Mouse (Mus musculus): ENCODE measurements around the gene Gm20379. TPM values are rescaled to one million over a fixed set of nuclear protein-coding genes. Genes with fewer than 3 reads are reported as not detected.

Gm20379 gene
- 0.74 and 0.80 TPM in 2 replicates for polyA plus RNA-seq (2014; fragmentation: Nextera tagmentation; extraction: Ambion mirVana)

DNA sequence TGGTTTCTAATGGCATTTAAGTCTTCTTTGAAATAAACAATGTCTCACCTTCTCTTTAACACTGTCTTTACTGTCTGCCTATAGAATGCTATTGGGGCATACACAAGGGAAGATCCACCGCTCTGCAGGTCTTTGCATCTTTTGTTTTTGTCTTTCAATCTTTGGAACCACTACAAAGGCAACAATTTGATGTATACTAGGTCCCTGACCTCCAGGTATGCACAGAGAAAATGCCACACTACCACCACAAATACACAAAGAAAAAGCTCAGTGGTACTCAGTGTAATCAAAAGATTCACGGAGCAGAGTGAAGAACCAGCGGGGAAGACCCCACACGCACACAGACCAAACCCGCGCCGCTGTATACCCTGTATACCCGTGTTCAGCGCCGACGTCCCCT is at the start of gene Gm20379:
TSS of gene Gm20379 (plus strand) at position 301 of the 400 bp plus-strand sequence.
- WGBS = 98% methylated on average over 11 of the region's 11 CpGs
- Histone ChIP-seq H3K9me3 (ENCODE audit: control insufficient read depth, low read length) (no peaks in the 10 kb centered on the region), H3K4me3 (ENCODE audit: low read depth, low read length) (no peak within 1 kb of the TSS), H3K9ac (ENCODE audit: low read length) (no peak within 1 kb of the TSS), H3K27me3 (ENCODE audit: control insufficient read depth, insufficient read depth, low read length) (no peaks in the 10 kb centered on the region), H3K4me2 (no peak within 1 kb of the TSS), H3K27ac (ENCODE audit: low read depth, low read length) (no peak within 1 kb of the TSS), H3K36me3 (ENCODE audit: control insufficient read depth, insufficient read depth, low read length) (no peaks in the 10 kb centered on the region), H3K4me1 (ENCODE audit: control insufficient read depth, insufficient read depth, low read length) (no peaks in the 10 kb centered on the region)
- ATAC-seq (ENCODE audit: low FRiP score) = no peak
- DNase-seq (ENCODE audit: low spot score, missing footprints) = no peak

DNA sequence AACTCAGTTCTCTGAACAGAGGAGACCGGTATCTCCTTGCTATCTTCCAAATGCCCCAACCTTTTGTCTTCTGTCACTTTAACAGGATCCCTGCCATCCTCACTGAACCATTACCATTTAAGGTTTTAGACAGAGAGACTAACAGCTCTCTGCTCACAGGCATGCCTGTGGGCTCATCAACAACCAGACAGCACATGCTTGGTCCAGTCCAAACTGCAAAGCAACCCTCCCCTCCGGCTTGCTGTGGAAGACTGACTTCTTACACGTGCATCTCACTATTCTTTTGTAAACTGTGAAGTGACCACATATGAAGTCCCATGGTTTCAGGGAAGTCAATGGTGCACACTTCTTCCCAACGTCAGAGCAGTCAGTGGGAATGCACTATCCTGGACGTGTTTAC is 44.5 kb upstream of the Gm20379 start:
- DNase-seq (ENCODE audit: low spot score, missing footprints) (no peak), ATAC-seq (ENCODE audit: low FRiP score) (no peak)
- no peak overlapping the region for H3K27ac ChIP-seq (ENCODE audit: low read depth, low read length)
- no peak overlapping the region for H3K4me2 ChIP-seq
- H3K4me3 ChIP-seq (ENCODE audit: low read depth, low read length) = no peak overlapping the region
- 89% methylated on average over 5 of the region's 5 CpGs for WGBS
- no peaks in the 10 kb centered on the region for H3K4me1 ChIP-seq (ENCODE audit: control insufficient read depth, insufficient read depth, low read length)
- H3K9ac ChIP-seq (ENCODE audit: low read length) = no peak overlapping the region
- H3K27me3 ChIP-seq (ENCODE audit: control insufficient read depth, insufficient read depth, low read length) = no peaks in the 10 kb centered on the region
- no peaks in the 10 kb centered on the region for H3K9me3 ChIP-seq (ENCODE audit: control insufficient read depth, low read length)
- no peaks in the 10 kb centered on the region for H3K36me3 ChIP-seq (ENCODE audit: control insufficient read depth, insufficient read depth, low read length)

DNA sequence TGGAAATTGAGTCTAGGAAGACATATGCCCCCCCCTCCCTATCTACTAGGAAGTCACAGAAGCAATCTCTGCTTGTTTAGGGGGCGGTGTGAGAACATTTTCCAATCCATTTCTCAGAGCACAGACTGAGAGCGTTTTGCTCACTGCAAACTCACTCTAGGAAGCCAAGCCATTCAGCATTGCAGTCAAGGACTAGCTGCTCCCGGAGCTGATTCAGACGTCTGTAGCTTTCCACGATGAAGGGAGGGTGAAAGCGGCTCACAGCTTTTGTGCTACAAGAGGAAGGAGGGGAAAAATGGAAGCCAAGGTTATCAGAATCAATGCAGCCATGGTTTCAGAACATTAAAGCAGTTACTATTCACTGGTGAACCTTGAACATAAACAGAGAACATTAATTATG is 42.2 kb upstream of the Gm20379 start:
- Histone ChIP-seq H3K9me3 (ENCODE audit: control insufficient read depth, low read length) (no peaks in the 10 kb centered on the region), H3K9ac (ENCODE audit: low read length) (no peak overlapping the region), H3K4me3 (ENCODE audit: low read depth, low read length) (no peak overlapping the region), H3K27me3 (ENCODE audit: control insufficient read depth, insufficient read depth, low read length) (no peaks in the 10 kb centered on the region), H3K27ac (ENCODE audit: low read depth, low read length) (no peak overlapping the region), H3K4me2 (no peak overlapping the region), H3K4me1 (ENCODE audit: control insufficient read depth, insufficient read depth, low read length) (no peaks in the 10 kb centered on the region), H3K36me3 (ENCODE audit: control insufficient read depth, insufficient read depth, low read length) (no peaks in the 10 kb centered on the region)
- WGBS = 94% methylated on average over 6 of the region's 6 CpGs
- ATAC-seq (ENCODE audit: low FRiP score) (no peak), DNase-seq (ENCODE audit: low spot score, missing footprints) (no peak)

DNA sequence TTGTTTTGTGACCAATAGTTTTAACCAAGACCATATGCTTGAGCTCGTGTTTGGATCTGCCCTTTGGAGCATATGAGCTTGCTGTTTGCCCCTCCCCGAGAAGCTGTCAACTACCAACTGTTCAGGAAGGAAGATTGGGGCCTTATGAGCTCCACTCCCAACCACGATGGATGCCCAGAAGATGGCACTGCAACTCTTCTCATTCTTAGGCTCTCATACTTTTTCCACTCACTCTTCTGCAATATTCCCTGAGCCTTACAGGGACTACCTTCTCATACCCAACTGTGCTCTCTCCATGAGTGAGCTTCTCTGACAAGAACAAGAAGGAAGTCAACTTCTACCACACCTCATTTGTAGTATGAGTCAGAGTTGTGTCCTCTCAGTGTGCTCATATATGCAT is 38.7 kb upstream of the Gm20379 start:
- no peak overlapping the region for H3K9ac ChIP-seq (ENCODE audit: low read length)
- no peak for DNase-seq (ENCODE audit: low spot score, missing footprints)
- H3K9me3 ChIP-seq (ENCODE audit: control insufficient read depth, low read length) = no peaks in the 10 kb centered on the region
- H3K27me3 ChIP-seq (ENCODE audit: control insufficient read depth, insufficient read depth, low read length) = no peaks in the 10 kb centered on the region
- no peaks in the 10 kb centered on the region for H3K36me3 ChIP-seq (ENCODE audit: control insufficient read depth, insufficient read depth, low read length)
- no peak overlapping the region for H3K27ac ChIP-seq (ENCODE audit: low read depth, low read length)
- H3K4me3 ChIP-seq (ENCODE audit: low read depth, low read length) = no peak overlapping the region
- no peak overlapping the region for H3K4me2 ChIP-seq
- H3K4me1 ChIP-seq (ENCODE audit: control insufficient read depth, insufficient read depth, low read length) = no peaks in the 10 kb centered on the region
- WGBS = 90% methylated on average over 3 of the region's 3 CpGs
- no peak for ATAC-seq (ENCODE audit: low FRiP score)

DNA sequence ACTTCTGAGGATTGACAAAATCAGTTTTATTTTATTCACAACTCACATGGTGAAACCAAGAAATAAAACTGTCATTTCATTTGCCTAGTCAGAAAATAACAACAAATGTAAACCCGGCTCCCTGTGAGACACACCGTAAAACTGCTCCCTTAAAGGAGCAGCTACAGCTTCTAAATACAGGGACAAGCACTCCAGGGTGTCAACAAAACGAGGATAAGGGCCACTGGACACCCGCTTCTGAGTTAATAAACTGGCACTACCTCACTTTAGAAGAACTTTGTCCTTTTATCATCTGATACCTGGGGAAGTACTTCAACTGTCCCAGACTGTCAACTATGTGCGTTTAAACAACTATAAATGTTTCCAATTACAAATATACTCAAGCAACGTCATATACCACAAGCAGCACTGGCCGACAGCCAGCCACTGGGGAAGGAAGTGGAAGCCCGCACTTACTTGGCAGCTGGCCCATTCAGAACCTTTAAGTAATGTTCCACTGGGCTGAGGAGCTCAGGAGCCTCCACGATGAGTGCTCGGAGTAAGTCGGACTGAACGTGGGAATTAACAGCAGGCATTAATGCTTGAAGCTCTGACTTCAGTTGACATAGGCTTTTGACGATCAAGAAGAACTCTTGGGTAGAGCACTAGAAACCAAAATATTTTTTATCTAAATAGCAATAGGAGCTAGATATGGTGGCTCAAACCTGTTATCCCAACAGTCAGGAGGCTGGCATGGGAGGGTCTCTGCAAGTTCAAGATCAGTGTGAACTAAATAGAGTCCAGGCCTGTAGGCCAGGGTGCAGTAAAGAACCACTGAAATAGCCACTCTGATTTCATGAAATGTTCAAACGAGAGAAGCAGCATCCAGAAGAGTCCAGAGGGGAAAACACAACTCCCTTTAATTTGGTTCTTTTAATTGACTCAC is 31.2 kb upstream of the Gm20379 start:
- Histone ChIP-seq H3K9me3 (ENCODE audit: control insufficient read depth, low read length) (no peaks in the 10 kb centered on the region), H3K4me3 (ENCODE audit: low read depth, low read length) (no peak overlapping the region), H3K9ac (ENCODE audit: low read length) (no peak overlapping the region), H3K4me1 (ENCODE audit: control insufficient read depth, insufficient read depth, low read length) (no peaks in the 10 kb centered on the region), H3K4me2 (no peak overlapping the region), H3K36me3 (ENCODE audit: control insufficient read depth, insufficient read depth, low read length) (no peaks in the 10 kb centered on the region), H3K27ac (ENCODE audit: low read depth, low read length) (no peak overlapping the region), H3K27me3 (ENCODE audit: control insufficient read depth, insufficient read depth, low read length) (no peaks in the 10 kb centered on the region)
- no peak for ATAC-seq (ENCODE audit: low FRiP score)
- 91% methylated on average over 14 of the region's 14 CpGs for WGBS
- DNase-seq (ENCODE audit: low spot score, missing footprints) = no peak

DNA sequence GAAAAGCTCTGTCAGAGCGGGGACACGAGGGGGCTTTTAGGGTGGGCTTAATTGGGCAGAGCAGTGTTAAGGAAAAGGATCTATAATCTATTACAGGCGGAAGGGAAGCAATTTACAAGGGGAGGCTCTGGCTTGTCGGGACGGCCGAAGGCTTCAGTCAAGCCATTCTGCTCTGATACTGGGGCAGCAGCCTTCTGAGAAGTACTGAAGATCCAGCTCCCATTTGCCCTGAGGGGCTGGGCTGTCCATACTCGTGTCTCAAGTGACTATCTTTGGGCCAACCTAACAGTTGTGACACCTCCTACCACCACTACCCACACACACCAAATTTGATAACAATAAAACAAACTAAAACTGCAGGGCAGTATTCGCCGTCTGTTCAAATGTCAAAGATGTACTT is 30.5 kb upstream of the Gm20379 start:
- Histone ChIP-seq H3K9ac (ENCODE audit: low read length) (no peak overlapping the region), H3K4me1 (ENCODE audit: control insufficient read depth, insufficient read depth, low read length) (no peaks in the 10 kb centered on the region), H3K27ac (ENCODE audit: low read depth, low read length) (no peak overlapping the region), H3K27me3 (ENCODE audit: control insufficient read depth, insufficient read depth, low read length) (no peaks in the 10 kb centered on the region), H3K4me2 (no peak overlapping the region), H3K9me3 (ENCODE audit: control insufficient read depth, low read length) (no peaks in the 10 kb centered on the region), H3K4me3 (ENCODE audit: low read depth, low read length) (no peak overlapping the region), H3K36me3 (ENCODE audit: control insufficient read depth, insufficient read depth, low read length) (no peaks in the 10 kb centered on the region)
- DNase-seq (ENCODE audit: low spot score, missing footprints) (no peak), ATAC-seq (ENCODE audit: low FRiP score) (no peak)
- 93% methylated on average over 9 of the region's 9 CpGs for WGBS

DNA sequence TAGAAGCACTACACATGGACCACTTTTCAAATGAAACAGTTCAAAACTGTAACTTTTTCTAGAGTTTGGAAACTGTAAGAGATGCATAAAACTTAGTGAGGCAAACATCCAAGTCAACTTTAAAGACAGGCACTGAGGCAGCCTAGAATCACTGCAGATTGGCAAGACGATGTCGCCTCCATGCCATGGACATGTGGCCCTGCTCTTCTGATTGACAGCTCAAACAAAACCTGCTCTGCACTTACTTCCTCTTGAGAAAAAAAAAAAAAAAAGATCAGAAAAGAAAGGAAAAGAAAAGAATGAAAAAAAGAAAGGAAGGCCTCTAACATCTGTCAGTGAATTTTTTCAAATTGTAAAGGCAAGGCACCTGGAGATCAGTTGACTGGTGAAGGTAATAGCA is 28.8 kb upstream of the Gm20379 start:
- Histone ChIP-seq H3K9ac (ENCODE audit: low read length) (no peak overlapping the region), H3K9me3 (ENCODE audit: control insufficient read depth, low read length) (no peaks in the 10 kb centered on the region), H3K4me2 (no peak overlapping the region), H3K4me1 (ENCODE audit: control insufficient read depth, insufficient read depth, low read length) (no peaks in the 10 kb centered on the region), H3K36me3 (ENCODE audit: control insufficient read depth, insufficient read depth, low read length) (no peaks in the 10 kb centered on the region), H3K27me3 (ENCODE audit: control insufficient read depth, insufficient read depth, low read length) (no peaks in the 10 kb centered on the region), H3K27ac (ENCODE audit: low read depth, low read length) (no peak overlapping the region), H3K4me3 (ENCODE audit: low read depth, low read length) (no peak overlapping the region)
- 85% methylated on average over 2 of the region's 2 CpGs for WGBS
- ATAC-seq (ENCODE audit: low FRiP score) = no peak
- DNase-seq (ENCODE audit: low spot score, missing footprints) = no peak

DNA sequence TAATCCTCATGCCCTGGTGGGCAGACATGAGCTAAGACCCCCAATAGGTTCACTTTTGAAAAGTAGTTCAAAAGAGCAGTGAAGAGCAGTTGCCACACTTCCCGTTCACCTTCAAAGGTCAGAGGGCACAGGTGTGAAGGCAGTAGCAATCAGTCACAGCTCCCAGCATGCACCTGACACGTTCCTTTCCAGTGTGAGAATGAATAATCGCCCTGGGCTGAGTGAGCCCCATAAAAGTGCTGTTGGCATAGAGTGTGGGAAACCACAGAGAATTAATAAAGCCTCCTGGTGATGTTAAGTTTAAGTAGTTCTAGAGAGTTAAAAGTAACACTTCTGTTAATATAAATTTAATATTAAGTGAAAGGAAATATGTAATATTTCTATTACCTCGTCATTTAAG is 14.2 kb upstream of the Gm20379 start:
- Histone ChIP-seq H3K4me1 (ENCODE audit: control insufficient read depth, insufficient read depth, low read length) (no peaks in the 10 kb centered on the region), H3K27me3 (ENCODE audit: control insufficient read depth, insufficient read depth, low read length) (no peaks in the 10 kb centered on the region), H3K4me2 (no peak overlapping the region), H3K36me3 (ENCODE audit: control insufficient read depth, insufficient read depth, low read length) (no peaks in the 10 kb centered on the region), H3K27ac (ENCODE audit: low read depth, low read length) (no peak overlapping the region), H3K9ac (ENCODE audit: low read length) (no peak overlapping the region), H3K9me3 (ENCODE audit: control insufficient read depth, low read length) (no peaks in the 10 kb centered on the region), H3K4me3 (ENCODE audit: low read depth, low read length) (no peak overlapping the region)
- no peak for ATAC-seq (ENCODE audit: low FRiP score)
- 86% methylated on average over 4 of the region's 4 CpGs for WGBS
- DNase-seq (ENCODE audit: low spot score, missing footprints) = no peak

DNA sequence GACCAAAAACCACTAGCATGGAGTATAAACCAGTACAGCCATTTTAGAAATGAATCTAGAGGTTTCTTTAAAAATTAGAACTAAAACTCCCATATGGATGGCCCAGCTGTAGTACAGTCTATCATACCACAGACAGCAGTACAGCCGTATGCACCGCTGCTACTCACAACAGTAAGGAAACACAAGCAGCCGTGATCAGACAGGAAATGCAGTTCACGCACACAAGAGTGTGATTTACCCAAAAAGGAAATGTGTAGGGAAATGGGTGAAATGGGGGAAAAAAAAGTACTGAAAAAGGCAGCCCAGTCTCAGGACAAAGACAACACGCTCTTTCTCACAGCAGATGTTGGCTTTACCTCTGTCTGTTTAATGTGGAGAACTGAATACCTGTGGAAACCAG is 11.9 kb upstream of the Gm20379 start:
- Histone ChIP-seq H3K27ac (ENCODE audit: low read depth, low read length) (no peak overlapping the region), H3K4me3 (ENCODE audit: low read depth, low read length) (no peak overlapping the region), H3K9me3 (ENCODE audit: control insufficient read depth, low read length) (no peaks in the 10 kb centered on the region), H3K4me1 (ENCODE audit: control insufficient read depth, insufficient read depth, low read length) (no peaks in the 10 kb centered on the region), H3K4me2 (no peak overlapping the region), H3K36me3 (ENCODE audit: control insufficient read depth, insufficient read depth, low read length) (no peaks in the 10 kb centered on the region), H3K27me3 (ENCODE audit: control insufficient read depth, insufficient read depth, low read length) (no peaks in the 10 kb centered on the region), H3K9ac (ENCODE audit: low read length) (no peak overlapping the region)
- no peak for DNase-seq (ENCODE audit: low spot score, missing footprints)
- WGBS = 94% methylated on average over 5 of the region's 5 CpGs
- no peak for ATAC-seq (ENCODE audit: low FRiP score)

All from midbrain, embryonic 11.5 days (tissue).